Mouse (Mus musculus): ENCODE data around the gene Sgsm2. TPM values are rescaled to one million over a fixed set of nuclear protein-coding genes. Genes with fewer than 3 reads are reported as not detected.

Gene Sgsm2
- polyA plus RNA-seq, 1 experiment from 2014 or later, result 5.5 TPM

DNA sequence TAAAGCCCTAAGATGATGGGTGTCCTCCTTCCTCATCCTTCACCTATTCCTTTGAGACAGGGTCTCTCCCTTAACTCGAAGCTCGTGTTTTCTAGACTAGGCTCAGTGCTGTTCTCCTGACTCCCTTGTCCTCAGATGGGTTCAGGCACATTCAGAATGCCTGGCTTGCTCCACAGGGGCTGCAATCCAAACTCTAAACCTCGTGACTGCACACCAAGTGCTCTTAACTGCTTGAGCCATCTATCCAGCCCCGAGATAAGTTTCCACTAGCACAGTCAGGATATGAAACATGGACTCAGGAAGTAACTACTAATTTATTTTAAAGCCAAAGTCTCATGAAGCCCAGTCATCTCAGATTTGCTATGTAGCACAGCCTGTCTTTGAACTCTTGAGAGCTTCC is 26.3 kb downstream of the Sgsm2 start:
- H3K4me1 ChIP-seq, result peaks cover 44% of the 10 kb centered on the region
- H3K27ac ChIP-seq, result no peak overlapping the region; the same call in 1 of the 2 replicates
- H3K4me3 ChIP-seq, result no peak overlapping the region
- WGBS, result 70% methylated on average over 4 of the region's 4 CpGs
- H3K9me3 ChIP-seq, result no peaks in the 10 kb centered on the region
- DNase-seq (ENCODE audit: low spot score), result no peak
- peaks cover 17% of the 10 kb centered on the region; the same call in 1 of the 2 replicates for H3K36me3 ChIP-seq
- no peaks in the 10 kb centered on the region for H3K27me3 ChIP-seq (ENCODE audit: insufficient read depth, poor library complexity, severe bottlenecking)

DNA sequence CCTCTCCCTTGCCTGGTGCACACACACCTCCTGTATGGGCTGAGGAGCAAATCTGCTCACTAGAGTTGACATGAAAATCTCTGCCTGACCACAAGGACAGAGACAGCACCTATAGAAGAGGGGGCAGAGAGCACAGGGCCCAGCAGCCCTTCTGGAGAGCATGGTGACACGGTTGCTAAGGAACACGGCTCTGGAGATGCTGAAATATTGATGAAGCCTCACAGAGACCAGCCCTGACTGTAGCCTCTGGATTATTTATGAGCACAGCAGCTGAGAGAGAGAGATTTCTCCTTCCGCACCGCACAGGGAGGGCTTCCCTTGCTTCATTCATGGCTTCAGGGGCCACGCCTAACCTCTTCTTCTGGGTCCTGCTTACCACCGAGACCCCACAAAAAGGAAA is 27.3 kb downstream of the Sgsm2 start:
- WGBS, result 83% methylated on average over 6 of the region's 6 CpGs
- Histone ChIP-seq H3K27me3 (ENCODE audit: insufficient read depth, poor library complexity, severe bottlenecking) (no peaks in the 10 kb centered on the region), H3K36me3 (peaks cover 17% of the 10 kb centered on the region; the same call in 1 of the 2 replicates), H3K4me3 (no peak overlapping the region), H3K27ac (no peak overlapping the region), H3K9me3 (no peaks in the 10 kb centered on the region), H3K4me1 (peaks cover 37% of the 10 kb centered on the region)
- DNase-seq (ENCODE audit: low spot score), result no peak

DNA sequence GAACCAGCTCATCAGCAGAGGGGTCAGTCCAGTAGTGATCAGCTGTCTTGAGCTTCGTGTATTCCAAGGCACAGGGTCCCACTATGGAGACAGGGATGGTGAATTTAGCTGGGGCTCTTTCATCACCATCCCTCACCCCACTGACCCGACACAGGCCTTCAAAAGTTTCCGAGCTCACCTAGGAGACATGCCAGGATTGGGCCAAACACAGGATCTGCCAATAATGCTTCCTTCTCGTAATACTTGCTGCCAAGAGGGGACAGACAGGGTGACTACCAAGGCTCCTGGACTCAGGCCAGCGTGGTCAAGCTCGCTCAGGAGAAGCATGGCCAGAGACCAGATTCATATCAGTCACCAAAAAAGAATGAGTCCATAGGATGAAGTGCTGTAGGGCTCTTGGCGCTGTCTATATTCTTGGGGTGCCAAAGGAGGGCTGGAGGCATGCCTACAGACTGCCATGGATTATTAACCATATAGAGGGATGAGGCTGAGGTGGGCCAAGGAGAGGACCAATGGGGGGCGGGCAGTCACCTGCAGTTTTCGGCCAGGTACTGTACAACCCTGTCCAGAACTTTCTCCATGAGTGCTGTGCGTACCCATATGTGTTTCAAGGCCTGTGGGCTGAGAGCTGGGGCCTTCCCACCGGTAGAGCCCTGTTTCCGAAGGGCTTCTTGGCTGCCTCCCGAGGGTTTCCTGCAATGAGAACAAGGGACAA is 28.7 kb downstream of the Sgsm2 start:
- WGBS, result 90% methylated on average over 13 of the region's 13 CpGs
- no peaks in the 10 kb centered on the region for H3K27me3 ChIP-seq (ENCODE audit: insufficient read depth, poor library complexity, severe bottlenecking)
- no peak overlapping the region for H3K4me3 ChIP-seq
- H3K36me3 ChIP-seq, result peaks cover 17% of the 10 kb centered on the region; the same call in 1 of the 2 replicates
- peaks cover 37% of the 10 kb centered on the region for H3K4me1 ChIP-seq
- no peak for DNase-seq (ENCODE audit: low spot score)
- no peak overlapping the region for H3K27ac ChIP-seq
- no peaks in the 10 kb centered on the region for H3K9me3 ChIP-seq

DNA sequence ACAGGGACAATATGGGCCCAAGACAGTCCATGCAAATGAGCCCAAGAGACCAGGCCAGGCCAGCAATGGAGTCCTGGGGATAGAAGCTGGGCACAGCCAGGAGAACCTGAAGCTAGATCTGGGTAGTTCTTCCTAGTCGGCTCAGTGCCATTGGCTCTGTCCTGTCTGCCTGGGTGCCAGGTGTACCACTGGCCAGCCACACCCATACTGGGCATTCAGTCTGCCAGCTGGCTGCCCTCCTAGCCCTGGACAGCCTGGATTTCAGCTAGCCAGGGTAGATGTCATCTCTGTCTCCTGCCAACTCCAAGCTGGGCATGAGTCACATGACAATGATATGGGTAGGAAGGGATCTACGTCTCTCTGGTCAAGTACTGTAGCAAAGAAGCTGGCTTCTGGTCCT is 29.7 kb downstream of the Sgsm2 start:
- no peak overlapping the region for H3K27ac ChIP-seq
- H3K27me3 ChIP-seq (ENCODE audit: insufficient read depth, poor library complexity, severe bottlenecking), result no peaks in the 10 kb centered on the region
- 81% methylated on average over 2 of the region's 2 CpGs for WGBS

DNA sequence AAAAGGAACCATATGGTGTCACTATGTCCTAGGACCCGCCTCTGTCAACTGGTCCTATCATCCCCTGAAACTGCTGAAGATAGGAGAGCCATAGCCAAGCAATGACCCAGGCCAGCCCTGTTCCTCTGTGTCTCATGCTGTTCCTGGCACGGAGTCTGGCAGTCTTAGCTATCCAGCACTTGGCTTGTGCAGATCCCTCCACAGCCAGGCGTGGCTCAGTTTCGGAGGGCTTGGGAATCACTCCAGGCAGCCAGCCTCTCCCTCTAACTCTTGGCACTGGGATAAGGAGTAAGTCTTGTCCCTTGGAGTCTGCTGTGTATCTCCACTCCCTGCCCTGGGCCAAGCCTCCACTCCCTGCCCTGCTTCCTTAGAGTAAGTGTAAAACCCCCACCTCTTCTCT is 30.2 kb downstream of the Sgsm2 start:
- peaks cover 21% of the 10 kb centered on the region for H3K36me3 ChIP-seq
- H3K9me3 ChIP-seq, result no peaks in the 10 kb centered on the region
- no peak overlapping the region for H3K27ac ChIP-seq
- peaks cover 44% of the 10 kb centered on the region for H3K4me1 ChIP-seq
- 78% methylated on average over 4 of the region's 4 CpGs for whole genome bisulfite sequencing
- DNase-seq (ENCODE audit: low spot score), result no peak
- no peaks in the 10 kb centered on the region for H3K27me3 ChIP-seq (ENCODE audit: insufficient read depth, poor library complexity, severe bottlenecking)
- no peak overlapping the region for H3K4me3 ChIP-seq

More for the DNA sequence above, 29.7 kb downstream of the Sgsm2 start:
- no peaks in the 10 kb centered on the region for H3K9me3 ChIP-seq
- H3K4me3 ChIP-seq, result no peak overlapping the region
- peaks cover 18% of the 10 kb centered on the region for H3K36me3 ChIP-seq
- peaks cover 41% of the 10 kb centered on the region for H3K4me1 ChIP-seq
- DNase-seq (ENCODE audit: low spot score), result no peak

DNA sequence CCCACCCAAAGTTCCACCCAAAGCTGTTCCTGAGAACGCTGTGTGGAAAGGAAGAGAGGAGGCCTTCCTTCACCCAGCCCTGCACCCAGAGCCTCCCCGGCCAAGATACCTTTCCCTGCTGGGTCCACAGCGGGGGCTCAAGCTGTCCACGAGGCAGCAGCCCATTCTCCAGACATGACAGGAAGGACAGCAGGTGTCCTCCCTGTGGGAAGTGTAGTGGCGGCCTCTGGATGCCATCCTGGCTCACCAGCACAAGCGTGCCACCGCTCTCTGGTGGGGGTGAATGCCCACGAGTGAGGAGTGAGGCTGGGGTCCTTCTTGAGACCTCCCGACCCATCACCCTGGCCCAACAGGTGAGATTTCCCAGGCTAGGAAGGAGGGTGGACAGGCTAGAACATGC is 31.6 kb downstream of the Sgsm2 start:
- no peaks in the 10 kb centered on the region for H3K27me3 ChIP-seq (ENCODE audit: insufficient read depth, poor library complexity, severe bottlenecking)
- no peak overlapping the region for H3K4me3 ChIP-seq
- H3K36me3 ChIP-seq, result peaks cover 21% of the 10 kb centered on the region
- H3K4me1 ChIP-seq, result peaks cover 42% of the 10 kb centered on the region
- 80% methylated on average over 9 of the region's 9 CpGs for WGBS
- no peak overlapping the region for H3K27ac ChIP-seq
- H3K9me3 ChIP-seq, result no peaks in the 10 kb centered on the region
- DNase-seq (ENCODE audit: low spot score), result no peak

DNA sequence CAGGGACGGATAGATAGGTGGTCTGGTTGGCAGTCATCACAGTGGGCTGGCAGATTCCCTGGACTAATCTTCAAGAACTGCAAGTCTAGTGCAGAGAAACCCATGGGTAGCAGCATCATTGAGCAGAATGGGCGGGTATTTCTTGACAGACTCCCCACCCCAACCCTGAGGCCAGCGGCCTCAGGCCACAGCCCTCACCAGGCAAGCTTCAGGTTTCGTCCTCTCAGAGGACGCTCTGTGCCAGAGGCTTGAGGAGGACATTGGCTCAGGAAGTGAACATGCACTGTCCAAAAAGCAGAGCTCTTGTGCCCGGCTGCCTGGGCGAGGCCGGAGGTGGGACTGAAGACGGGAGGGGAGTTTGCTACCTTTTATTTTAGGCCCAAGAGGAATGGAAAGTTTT is 32.4 kb downstream of the Sgsm2 start:
- Histone ChIP-seq H3K27me3 (ENCODE audit: insufficient read depth, poor library complexity, severe bottlenecking) (no peaks in the 10 kb centered on the region), H3K9me3 (no peaks in the 10 kb centered on the region), H3K4me3 (no peak overlapping the region), H3K36me3 (peaks cover 24% of the 10 kb centered on the region), H3K27ac (no peak overlapping the region), H3K4me1 (peaks cover 40% of the 10 kb centered on the region)
- 79% methylated on average over 9 of the region's 9 CpGs for WGBS
- no peak for DNase-seq (ENCODE audit: low spot score)

DNA sequence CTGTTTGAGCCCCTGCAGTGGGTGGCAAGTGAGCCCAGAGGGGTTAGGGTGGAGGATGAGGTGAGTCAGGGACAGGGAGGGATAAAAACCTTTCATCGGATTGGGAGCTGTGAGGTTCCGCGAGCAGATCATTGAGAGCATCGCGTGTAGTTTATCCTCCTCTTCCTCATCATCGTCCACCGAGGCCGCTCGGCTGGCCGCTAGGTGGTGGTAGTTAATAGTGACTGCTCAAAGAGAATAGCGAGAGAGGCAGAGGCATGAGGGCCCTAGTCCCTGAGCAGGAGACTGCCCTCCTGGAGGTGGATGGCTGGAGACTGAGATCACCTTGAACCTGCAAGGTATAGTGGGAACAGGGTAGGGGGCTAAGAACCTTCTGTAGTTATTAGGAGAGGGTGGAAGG is 33.4 kb downstream of the Sgsm2 start:
- WGBS, result 19% methylated on average over 11 of the region's 11 CpGs
- peaks cover 25% of the 10 kb centered on the region for H3K36me3 ChIP-seq
- no peak overlapping the region for H3K27ac ChIP-seq
- H3K4me3 ChIP-seq, result peak overlapping the region; percentile 12; the same call in 1 of the 2 replicates
- no peaks in the 10 kb centered on the region for H3K9me3 ChIP-seq
- no peaks in the 10 kb centered on the region for H3K27me3 ChIP-seq (ENCODE audit: insufficient read depth, poor library complexity, severe bottlenecking)
- no peak for DNase-seq (ENCODE audit: low spot score)
- peaks cover 40% of the 10 kb centered on the region for H3K4me1 ChIP-seq

DNA sequence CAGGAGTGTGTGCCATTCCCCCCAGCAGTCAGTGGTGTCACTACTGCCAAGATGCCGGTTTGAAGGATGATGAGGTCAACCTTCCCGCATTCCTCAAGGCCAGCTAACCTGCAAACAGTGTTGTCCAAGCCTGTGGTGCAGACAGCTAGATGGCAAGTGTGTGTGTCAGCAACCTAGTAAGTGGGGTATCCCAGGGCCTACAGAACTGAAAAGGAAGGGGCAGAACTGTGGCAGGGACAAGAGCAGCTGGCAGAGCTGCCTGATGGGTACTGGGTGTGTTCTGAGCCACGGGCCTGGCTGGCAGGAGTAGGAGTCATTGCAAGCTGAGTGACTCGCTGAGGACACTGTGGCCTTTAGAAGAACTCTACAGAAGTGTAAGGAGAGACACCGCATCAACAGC is 34.7 kb downstream of the Sgsm2 start:
- H3K27me3 ChIP-seq (ENCODE audit: insufficient read depth, poor library complexity, severe bottlenecking), result no peaks in the 10 kb centered on the region
- 62% methylated on average over 5 of the region's 5 CpGs for WGBS
- H3K9me3 ChIP-seq, result no peaks in the 10 kb centered on the region
- H3K36me3 ChIP-seq, result peaks cover 23% of the 10 kb centered on the region
- H3K4me3 ChIP-seq, result no peak overlapping the region
- no peak overlapping the region for H3K27ac ChIP-seq
- H3K4me1 ChIP-seq, result peaks cover 49% of the 10 kb centered on the region
- no peak for DNase-seq (ENCODE audit: low spot score)

DNA sequence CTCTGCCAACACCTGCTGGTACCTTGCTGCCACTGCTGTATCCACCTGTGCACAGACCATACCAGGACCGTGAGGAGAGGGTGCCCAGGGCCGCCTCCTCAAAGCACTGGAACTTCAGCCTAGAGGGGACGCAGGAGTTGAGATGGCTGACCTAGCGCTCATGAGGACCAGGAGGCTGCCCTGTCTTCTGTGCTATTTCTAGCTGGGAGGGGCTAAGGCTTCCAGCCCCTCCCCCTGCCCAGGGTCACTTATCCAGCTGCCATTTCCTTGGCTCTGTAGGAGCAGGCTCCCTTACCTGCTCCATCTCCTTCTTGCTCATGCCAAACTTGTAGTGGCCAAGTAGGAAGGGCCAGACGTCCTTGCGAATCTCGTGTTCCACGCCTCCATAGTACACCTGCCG is 39.1 kb downstream of the Sgsm2 start:
- no peaks in the 10 kb centered on the region for H3K9me3 ChIP-seq
- no peak for DNase-seq (ENCODE audit: low spot score)
- peaks cover 31% of the 10 kb centered on the region for H3K36me3 ChIP-seq
- no peak overlapping the region for H3K4me3 ChIP-seq
- peaks cover 29% of the 10 kb centered on the region for H3K4me1 ChIP-seq
- peak overlapping the region; percentile 33; the same call in 1 of the 2 replicates for H3K27ac ChIP-seq
- H3K27me3 ChIP-seq (ENCODE audit: insufficient read depth, poor library complexity, severe bottlenecking), result no peaks in the 10 kb centered on the region
- WGBS, result 74% methylated on average over 9 of the region's 9 CpGs

DNA sequence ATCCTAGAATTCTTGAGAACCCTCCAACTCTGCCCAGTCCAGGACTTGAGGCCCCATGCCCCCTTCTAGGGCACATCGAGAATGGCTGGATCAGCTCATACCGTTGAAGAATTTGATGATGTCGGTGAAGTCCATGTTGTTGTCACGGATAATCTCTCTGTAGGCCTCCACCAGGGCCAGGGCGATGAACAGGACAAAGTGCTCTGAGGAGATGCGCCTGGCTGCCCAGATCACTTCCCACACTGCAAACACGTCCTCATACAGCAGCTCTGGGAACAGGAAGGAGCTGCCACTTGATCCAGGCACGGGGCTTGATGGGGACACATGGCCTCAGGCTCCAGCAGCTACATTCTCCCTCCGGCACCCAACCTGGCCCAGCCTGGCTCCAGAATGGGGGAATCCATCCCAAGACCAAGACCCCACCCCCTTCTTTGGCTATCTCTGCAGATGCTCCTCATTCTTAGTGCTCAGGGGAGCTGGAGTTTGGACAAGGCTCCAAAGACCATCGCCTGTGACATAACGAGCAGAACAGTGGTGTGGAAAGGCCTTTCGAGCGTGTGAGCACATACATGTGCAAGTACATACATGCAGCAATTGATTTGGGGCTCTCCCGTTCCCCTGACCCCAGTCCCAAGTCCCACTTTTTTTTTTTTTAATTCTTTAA is 45.7 kb downstream of the Sgsm2 start:
- Histone ChIP-seq H3K4me1 (peaks cover 37% of the 10 kb centered on the region), H3K9me3 (no peaks in the 10 kb centered on the region), H3K27me3 (ENCODE audit: insufficient read depth, poor library complexity, severe bottlenecking) (no peaks in the 10 kb centered on the region), H3K4me3 (no peak overlapping the region), H3K27ac (no peak overlapping the region), H3K36me3 (peaks cover 22% of the 10 kb centered on the region; the same call in 1 of the 2 replicates)
- 70% methylated on average over 14 of the region's 14 CpGs for WGBS
- DNase-seq (ENCODE audit: low spot score), result no peak

DNA sequence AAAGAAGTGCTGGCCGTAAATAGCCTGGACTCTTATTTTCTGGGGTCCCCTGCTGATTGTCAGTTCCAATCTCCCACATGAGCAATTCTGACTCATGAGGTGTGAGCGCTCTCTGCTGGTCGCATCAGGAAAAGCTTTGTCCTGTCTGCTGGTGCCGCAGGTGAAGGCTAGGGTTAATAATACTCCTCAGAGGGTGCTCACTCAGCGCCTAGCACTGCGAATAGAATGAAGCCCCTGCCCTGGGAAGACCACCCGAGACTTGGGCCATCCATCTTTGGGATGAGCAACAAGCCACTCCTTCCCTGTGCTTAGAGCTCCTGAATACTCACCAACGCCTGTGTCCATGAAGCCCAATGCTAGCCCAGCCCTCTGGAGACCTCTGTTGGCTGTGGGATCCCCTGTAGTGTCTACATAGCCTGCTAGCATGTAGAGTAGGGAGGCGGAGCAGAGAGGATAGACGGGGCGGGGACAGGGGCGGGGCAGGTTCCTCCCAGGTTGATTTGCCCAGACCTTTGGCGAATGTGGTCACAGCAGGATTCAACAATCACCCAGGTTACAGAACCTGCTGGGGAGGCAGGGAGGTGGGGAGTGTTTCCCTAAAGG is 48.8 kb downstream of the Sgsm2 start:
- 3% methylated on average over 13 of the region's 13 CpGs for WGBS
- Histone ChIP-seq H3K4me3 (peak overlapping the region; percentile 33), H3K27me3 (ENCODE audit: insufficient read depth, poor library complexity, severe bottlenecking) (no peaks in the 10 kb centered on the region), H3K9me3 (no peaks in the 10 kb centered on the region), H3K27ac (peak overlapping the region; percentile 81), H3K36me3 (peaks cover 40% of the 10 kb centered on the region), H3K4me1 (peaks cover 54% of the 10 kb centered on the region)
- DNase-seq (ENCODE audit: low spot score), result peak; percentile 88

DNA sequence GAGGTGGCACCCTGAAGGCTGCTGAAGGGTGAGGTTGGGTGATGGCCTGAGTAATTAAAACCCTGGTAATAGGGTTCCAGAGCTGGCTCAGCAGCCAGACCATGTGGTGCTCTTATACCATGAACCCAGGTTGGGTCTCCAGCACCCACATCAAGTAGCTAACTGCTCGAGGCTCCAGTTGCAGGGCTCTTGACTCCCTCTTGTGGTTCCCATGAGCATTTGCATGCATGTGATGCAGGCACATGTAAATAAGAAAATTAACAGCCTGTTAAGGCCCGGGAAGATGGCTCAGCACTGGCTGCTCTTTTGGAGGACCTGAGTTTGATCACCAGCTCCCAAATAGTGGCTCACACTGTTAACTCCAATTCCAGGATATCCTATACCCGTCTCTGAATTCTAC is 51.1 kb downstream of the Sgsm2 start:
- Histone ChIP-seq H3K36me3 (peaks cover 50% of the 10 kb centered on the region), H3K9me3 (no peaks in the 10 kb centered on the region), H3K4me1 (peaks cover 72% of the 10 kb centered on the region), H3K27me3 (ENCODE audit: insufficient read depth, poor library complexity, severe bottlenecking) (no peaks in the 10 kb centered on the region), H3K4me3 (no peak overlapping the region), H3K27ac (no peak overlapping the region)
- no peak for DNase-seq (ENCODE audit: low spot score)
- 73% methylated on average over 3 of the region's 3 CpGs for WGBS
